Mouse (Mus musculus): ENCODE measurements around the gene Spag9.

GRCm38 (mm10) chr11:94158521-94158920 lies 162.6 kb downstream of the Spag9 start:
- TF ChIP-seq CTCF (IDR thresholded peaks at IDR 0.05; ENCODE audit: low read depth, low read length), result 0 out of 2 replicates have a peak, but pooled peaks have one; percentile 3
- no peak for TF ChIP-seq POLR2A (IDR thresholded peaks at IDR 0.05; ENCODE audit: extremely low read depth, insufficient read depth, low read length)

Measured in liver, adult 2 months (tissue).